In the genomic region with DNA sequence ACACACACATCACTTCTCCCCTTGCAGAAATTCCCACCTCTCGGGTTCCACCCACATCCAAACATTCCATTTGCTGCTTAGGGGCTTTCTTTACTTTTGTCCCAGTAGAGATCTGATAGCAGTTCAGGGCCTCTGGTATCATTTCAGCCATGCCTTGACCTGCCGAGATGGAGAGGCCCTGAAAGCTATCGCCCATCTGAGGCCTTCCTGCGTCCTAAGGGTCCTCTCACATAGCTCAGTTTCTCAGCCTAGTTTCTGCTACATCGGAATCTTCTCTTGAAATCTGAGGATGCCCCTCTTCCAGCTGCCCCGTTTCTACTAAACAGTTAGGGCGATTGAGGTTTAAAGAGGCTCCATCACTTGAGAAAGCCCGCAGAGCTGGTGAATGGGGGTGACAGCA, we compare ENCODE assay signal across 8 mouse cellular contexts. TPM values are rescaled to one million over a fixed set of nuclear protein-coding genes. Genes with fewer than 3 reads are reported as not detected.
DNase-seq lines count a peak whose midpoint lies in the region; ATAC-seq and TF ChIP-seq lines count a peak whose summit lies in the region.

No protein-coding gene starts in this region.

- H3K4me1 ChIP-seq in kidney, postnatal 0 days (replicated peaks; ENCODE audit: insufficient read depth, low read length), result peaks cover 47% of the 10 kb centered on the region
- H3K4me1 ChIP-seq in embryonic facial prominence, embryonic 12.5 days, result peaks cover 53% of the 10 kb centered on the region
- peaks cover 37% of the 10 kb centered on the region for H3K4me1 ChIP-seq in hindbrain, embryonic 16.5 days (ENCODE audit: control insufficient read depth, insufficient read depth, low read depth, low read length)
- peaks cover 19% of the 10 kb centered on the region for H3K4me1 ChIP-seq in midbrain, embryonic 14.5 days (ENCODE audit: control insufficient read depth, insufficient read depth, low read length)

- H3K4me3 ChIP-seq in kidney, postnatal 0 days (replicated peaks; ENCODE audit: low read depth, low read length), result peak overlapping the region; percentile 57
- peak overlapping the region; percentile 52 for H3K4me3 ChIP-seq in embryonic facial prominence, embryonic 12.5 days
- H3K4me3 ChIP-seq in hindbrain, embryonic 16.5 days (ENCODE audit: low read length), result peak overlapping the region; percentile 56
- peak overlapping the region; percentile 40; the same call in 1 of the 2 replicates for H3K4me3 ChIP-seq in midbrain, embryonic 14.5 days (replicated peaks; ENCODE audit: low read depth, low read length)

- no peaks in the 10 kb centered on the region for H3K27me3 ChIP-seq in kidney, postnatal 0 days (ENCODE audit: insufficient read depth, low read length)
- peaks cover 30% of the 10 kb centered on the region for H3K27me3 ChIP-seq in embryonic facial prominence, embryonic 12.5 days
- peaks cover 2% of the 10 kb centered on the region; the same call in 1 of the 2 replicates for H3K27me3 ChIP-seq in hindbrain, embryonic 16.5 days (replicated peaks; ENCODE audit: control insufficient read depth, insufficient read depth, low read length)
- peaks cover 11% of the 10 kb centered on the region; the same call in 1 of the 2 replicates for H3K27me3 ChIP-seq in midbrain, embryonic 14.5 days (ENCODE audit: control insufficient read depth, insufficient read depth, low read length)

- 0 out of 2 replicates have a peak, but pooled peaks cover 6% of the 10 kb centered on the region for H3K36me3 ChIP-seq in kidney, postnatal 0 days (ENCODE audit: insufficient read depth, low read length)
- H3K36me3 ChIP-seq in embryonic facial prominence, embryonic 12.5 days, result no peaks in the 10 kb centered on the region
- no peaks in the 10 kb centered on the region for H3K36me3 ChIP-seq in hindbrain, embryonic 16.5 days (ENCODE audit: control insufficient read depth, insufficient read depth, low read length)
- H3K36me3 ChIP-seq in midbrain, embryonic 14.5 days (ENCODE audit: control insufficient read depth, insufficient read depth, low read length), result no peaks in the 10 kb centered on the region

- no peak for DNase-seq in kidney, postnatal 0 days (ENCODE audit: low spot score)
- DNase-seq in kidney, adult 11 months, result no peak
- DNase-seq in midbrain, embryonic 14.5 days, result no peak
- DNase-seq in adrenal gland, adult 8-10 months, result no peak
- no peak for DNase-seq in natural killer cell, adult 2 months (ENCODE audit: low spot score in 2 of 2)
- DNase-seq in ovary, postnatal 36 days (ENCODE audit: low spot score), result no peak

- peak overlapping the region; percentile 98 for H3K4me2 ChIP-seq in kidney, postnatal 0 days (ENCODE audit: low read length)
- peak overlapping the region; percentile 98 for H3K4me2 ChIP-seq in embryonic facial prominence, embryonic 12.5 days (replicated peaks)
- H3K4me2 ChIP-seq in hindbrain, embryonic 16.5 days (ENCODE audit: low read length), result peak overlapping the region; percentile 81
- peak overlapping the region; percentile 89 for H3K4me2 ChIP-seq in midbrain, embryonic 14.5 days (ENCODE audit: low read length)

- ATAC-seq in kidney, postnatal 0 days (replicated peaks; ENCODE audit: low FRiP score, low read depth), result no peak
- ATAC-seq in embryonic facial prominence, embryonic 12.5 days (ENCODE audit: insufficient number of reproducible peaks, insufficient read depth, low FRiP score, low TSS enrichment), result no peak
- no peak for ATAC-seq in hindbrain, embryonic 16.5 days
- no peak for ATAC-seq in midbrain, embryonic 14.5 days (ENCODE audit: low FRiP score, low TSS enrichment)

- 43% methylated on average over 8 of the region's 8 CpGs for WGBS in kidney, postnatal 0 days
- WGBS in embryonic facial prominence, embryonic 12.5 days, result 34% methylated on average over 8 of the region's 8 CpGs
- WGBS in hindbrain, embryonic 16.5 days, result 44% methylated on average over 8 of the region's 8 CpGs
- WGBS in midbrain, embryonic 14.5 days, result 52% methylated on average over 8 of the region's 8 CpGs

- no peak for TF ChIP-seq CTCF in kidney, postnatal 0 days (IDR thresholded peaks at IDR 0.05; ENCODE audit: low read depth)

- H3K9ac ChIP-seq in kidney, postnatal 0 days (ENCODE audit: low read depth, low read length), result 0 out of 2 replicates have a peak overlapping the region, but pooled peaks have one; percentile 37
- no peak overlapping the region for H3K9ac ChIP-seq in embryonic facial prominence, embryonic 12.5 days
- peak overlapping the region; percentile 69; the same call in 1 of the 2 replicates for H3K9ac ChIP-seq in hindbrain, embryonic 16.5 days (ENCODE audit: low read depth, low read length)
- no peak overlapping the region for H3K9ac ChIP-seq in midbrain, embryonic 14.5 days (replicated peaks; ENCODE audit: low read length)

- H3K27ac ChIP-seq in kidney, postnatal 0 days, result no peak overlapping the region
- H3K27ac ChIP-seq in embryonic facial prominence, embryonic 12.5 days, result no peak overlapping the region
- no peak overlapping the region; the same call in 1 of the 2 replicates for H3K27ac ChIP-seq in hindbrain, embryonic 16.5 days (ENCODE audit: low read depth, low read length)
- H3K27ac ChIP-seq in midbrain, embryonic 14.5 days (replicated peaks; ENCODE audit: low read depth, low read length), result no peak overlapping the region

- no peaks in the 10 kb centered on the region for H3K9me3 ChIP-seq in kidney, postnatal 0 days (replicated peaks; ENCODE audit: low read length)
- H3K9me3 ChIP-seq in embryonic facial prominence, embryonic 12.5 days, result no peaks in the 10 kb centered on the region
- no peaks in the 10 kb centered on the region for H3K9me3 ChIP-seq in hindbrain, embryonic 16.5 days (ENCODE audit: control insufficient read depth, low read length)
- H3K9me3 ChIP-seq in midbrain, embryonic 14.5 days (ENCODE audit: control insufficient read depth, low read length), result no peaks in the 10 kb centered on the region

RNA-seq across cellular contexts. Expression of a gene that starts 5.2 kb away (rescaled TPM):
- 93.6 and 101 TPM in 2 replicates for polyA plus RNA-seq in kidney, postnatal 0 days (2015; fragmentation: Nextera tagmentation; extraction: Ambion mirVana)
- polyA plus RNA-seq in embryonic facial prominence, embryonic 12.5 days (2016; fragmentation: Nextera tagmentation; extraction: Ambion mirVana), result 59.1 and 60.5 TPM in 2 replicates
- 55.7 and 56.5 TPM in 2 replicates for polyA plus RNA-seq in hindbrain, embryonic 16.5 days (2015; fragmentation: Nextera tagmentation; extraction: Ambion mirVana)
- polyA plus RNA-seq in midbrain, embryonic 14.5 days (2014; fragmentation: Nextera tagmentation; extraction: Ambion mirVana), result 21.2 and 33.2 TPM in 2 replicates
- total RNA-seq in adrenal gland, adult 8-10 months (2022), result 100 to 1,000 TPM; 145 to 174 (median 158) TPM

RNA-seq across cellular contexts. Expression of a gene that starts 7.7 kb away (rescaled TPM):
- polyA plus RNA-seq in kidney, postnatal 0 days (2015; fragmentation: Nextera tagmentation; extraction: Ambion mirVana), result 16.7 and 18.4 TPM in 2 replicates
- polyA plus RNA-seq in embryonic facial prominence, embryonic 12.5 days (2016; fragmentation: Nextera tagmentation; extraction: Ambion mirVana), result 9.2 and 10.7 TPM in 2 replicates
- 1.2 TPM in 1 of 2 replicates, not detected in the other for polyA plus RNA-seq in hindbrain, embryonic 16.5 days (2015; fragmentation: Nextera tagmentation; extraction: Ambion mirVana)
- not detected in 2 replicates for polyA plus RNA-seq in midbrain, embryonic 14.5 days (2014; fragmentation: Nextera tagmentation; extraction: Ambion mirVana)
- total RNA-seq in adrenal gland, adult 8-10 months (2022), result under 1 TPM in 2 of 4 experiments, not detected in 2; 0.32 to 0.38 TPM

RNA-seq across cellular contexts. Expression of a gene that starts 21.1 kb away (rescaled TPM):
- polyA plus RNA-seq in kidney, postnatal 0 days (2015; fragmentation: Nextera tagmentation; extraction: Ambion mirVana), result 1,330 and 1,432 TPM in 2 replicates
- 1,470 and 1,480 TPM in 2 replicates for polyA plus RNA-seq in embryonic facial prominence, embryonic 12.5 days (2016; fragmentation: Nextera tagmentation; extraction: Ambion mirVana)
- 1,542 and 1,571 TPM in 2 replicates for polyA plus RNA-seq in hindbrain, embryonic 16.5 days (2015; fragmentation: Nextera tagmentation; extraction: Ambion mirVana)
- polyA plus RNA-seq in midbrain, embryonic 14.5 days (2014; fragmentation: Nextera tagmentation; extraction: Ambion mirVana), result 1,248 and 1,388 TPM in 2 replicates
- total RNA-seq in adrenal gland, adult 8-10 months (2022), result 1,000 to 10,000 TPM; 1,432 to 3,205 (median 1,905) TPM

RNA-seq across cellular contexts. Expression of a gene that starts 30.5 kb away (rescaled TPM):
- polyA plus RNA-seq in kidney, postnatal 0 days (2015; fragmentation: Nextera tagmentation; extraction: Ambion mirVana), result 131 and 138 TPM in 2 replicates
- polyA plus RNA-seq in embryonic facial prominence, embryonic 12.5 days (2016; fragmentation: Nextera tagmentation; extraction: Ambion mirVana), result 108 and 109 TPM in 2 replicates
- 96.2 and 101 TPM in 2 replicates for polyA plus RNA-seq in hindbrain, embryonic 16.5 days (2015; fragmentation: Nextera tagmentation; extraction: Ambion mirVana)
- polyA plus RNA-seq in midbrain, embryonic 14.5 days (2014; fragmentation: Nextera tagmentation; extraction: Ambion mirVana), result 73.0 and 77.1 TPM in 2 replicates
- total RNA-seq in adrenal gland, adult 8-10 months (2022), result 10 to 100 TPM; 51.7 to 68.9 (median 61.0) TPM

RNA-seq across cellular contexts. Expression of a gene that starts 38.7 kb away (rescaled TPM):
- polyA plus RNA-seq in kidney, postnatal 0 days (2015; fragmentation: Nextera tagmentation; extraction: Ambion mirVana), result 4.8 and 5.1 TPM in 2 replicates
- 6.7 and 8.3 TPM in 2 replicates for polyA plus RNA-seq in embryonic facial prominence, embryonic 12.5 days (2016; fragmentation: Nextera tagmentation; extraction: Ambion mirVana)
- polyA plus RNA-seq in hindbrain, embryonic 16.5 days (2015; fragmentation: Nextera tagmentation; extraction: Ambion mirVana), result 6.1 and 6.8 TPM in 2 replicates
- polyA plus RNA-seq in midbrain, embryonic 14.5 days (2014; fragmentation: Nextera tagmentation; extraction: Ambion mirVana), result 4.2 and 4.9 TPM in 2 replicates
- total RNA-seq in adrenal gland, adult 8-10 months (2022), result 1 to 10 TPM; 4.2 to 6.4 (median 5.6) TPM

Comparison
In these comparisons a context has a peak if more than half of its experiments do, and no peak if none do; other contexts are left out.
1. H3K9ac ChIP-seq: peak in kidney, postnatal 0 days (single experiment) and hindbrain, embryonic 16.5 days (single experiment); none in embryonic facial prominence, embryonic 12.5 days (single experiment) and midbrain, embryonic 14.5 days (single experiment).
2. Peak in every context shown above with its lines, with median percentiles within 50 percentile points of each other: H3K4me2 ChIP-seq and H3K4me3 ChIP-seq.